Mouse (Mus musculus) common myeloid progenitor, adult 5-6 weeks (primary cell): ENCODE measurements around the gene Gla. TPM values are rescaled to one million over a fixed set of nuclear protein-coding genes. Genes with fewer than 3 reads are reported as not detected.
A peak's percentile ranks its signal among the peaks of the same experiment; 100 is the strongest.

Source experiments
- ATAC-seq: replicated peaks from 2 replicates; pipeline ENCODE4 v1.8.0; 2016; ENCODE audit warnings: low read depth, mild to moderate bottlenecking, moderate TSS enrichment, inconsistent platforms; ENCODE audit not compliant: poor library complexity, severe bottlenecking
- total RNA-seq: library from RNA; stranded (forward); fragments of 200-1000, 187-1606 nt; gene quantifications from 2 replicates; pipeline ENCODE4 v1.2.3, GENCODE M21; 2017

Gla gene
- 7.4 and 9.5 TPM in 2 replicates for total RNA-seq

- peak; percentile 93 for ATAC-seq
These were observed at the start of gene Gla, which contains the start of gene Hnrnph2 for GRCm38 (mm10) chrX:134600659-134601379. Gene Gla (minus strand): TSS chrX:134601125. Gene Hnrnph2 (plus strand): TSS chrX:134601179.

GRCm38 (mm10) chrX:134648031-134648692, 47.2 kb upstream of the Gla start:
- ATAC-seq = peak; percentile 89

GRCm38 (mm10) chrX:134647421-134647820, 46.5 kb upstream of the Gla start:
- no peak for ATAC-seq

GRCm38 (mm10) chrX:134646338-134646737, 45.4 kb upstream of the Gla start:
- ATAC-seq = no peak

GRCm38 (mm10) chrX:134641000-134641760, 40.3 kb upstream of the Gla start:
- ATAC-seq = peak; percentile 98

- ATAC-seq = no peak
These were observed 34.9 kb upstream of the Gla start for GRCm38 (mm10) chrX:134635860-134636259.

GRCm38 (mm10) chrX:134635111-134635510, 34.2 kb upstream of the Gla start:
- ATAC-seq = no peak

GRCm38 (mm10) chrX:134632710-134633109, 31.8 kb upstream of the Gla start:
- peak; percentile 68; the same call in 1 of the 2 replicates for ATAC-seq

GRCm38 (mm10) chrX:134628200-134628599, 27.3 kb upstream of the Gla start:
- ATAC-seq = no peak

GRCm38 (mm10) chrX:134623350-134623749, 22.4 kb upstream of the Gla start:
- no peak for ATAC-seq

GRCm38 (mm10) chrX:134621685-134622084, 20.8 kb upstream of the Gla start:
- no peak for ATAC-seq

GRCm38 (mm10) chrX:134620254-134620865, 19.4 kb upstream of the Gla start:
- no peak for ATAC-seq

GRCm38 (mm10) chrX:134619695-134620094, 18.8 kb upstream of the Gla start:
- ATAC-seq = no peak

GRCm38 (mm10) chrX:134614306-134614705, 13.4 kb upstream of the Gla start:
- ATAC-seq = no peak

GRCm38 (mm10) chrX:134612285-134612959, 11.5 kb upstream of the Gla start:
- ATAC-seq = peak; percentile 94

- no peak for ATAC-seq
These were observed 10.1 kb upstream of the Gla start for GRCm38 (mm10) chrX:134610984-134611383.

- ATAC-seq = peak; percentile 57; the same call in 1 of the 2 replicates
These were observed 8.5 kb upstream of the Gla start for GRCm38 (mm10) chrX:134609472-134609871.

GRCm38 (mm10) chrX:134601380-134602120, 625 bp upstream of the Gla start:
- ATAC-seq = peak; percentile 43
